Mouse (Mus musculus) limb, embryonic 12.5 days (tissue): Measurements from ENCODE around the gene Rnf208. TPM values are rescaled to one million over a fixed set of nuclear protein-coding genes. Genes with fewer than 3 reads are reported as not detected.

ENCODE experiments used
- ATAC-seq: fragments of 200-750 bp; cut with Nextera tagmentation; 2 replicates; pipeline ENCODE4 v1.8.0; 2017; ENCODE audit warnings: low read depth, moderate TSS enrichment; ENCODE audit not compliant: insufficient number of reproducible peaks, insufficient read depth, low FRiP score, low TSS enrichment
- H3K27ac ChIP-seq: fragments of 300-500 bp; sonication (generic); 2 replicates; pipeline ENCODE4 v1.5.1; 2016; ENCODE audit warnings: mild to moderate bottlenecking, moderate library complexity
- H3K27me3 ChIP-seq: fragments of 300-500 bp; sonication (generic); 2 replicates; pipeline ENCODE4 v1.6.1; 2016; ENCODE audit warnings: mild to moderate bottlenecking, moderate library complexity
- H3K36me3 ChIP-seq: fragments of 300-500 bp; sonication (generic); 2 replicates; pipeline ENCODE4 v1.6.1; 2016; ENCODE audit warnings: mild to moderate bottlenecking, moderate library complexity
- H3K4me1 ChIP-seq: fragments of 300-500 bp; sonication (generic); replicated peaks from 2 replicates; pipeline ENCODE4 v1.6.1; 2016
- H3K4me2 ChIP-seq: fragments of 300-500 bp; sonication (generic); 2 replicates; pipeline ENCODE4 v1.6.1; 2016; ENCODE audit warnings: mild to moderate bottlenecking, moderate library complexity
- H3K4me3 ChIP-seq: fragments of 300-500 bp; sonication (generic); replicated peaks from 2 replicates; pipeline ENCODE4 v1.5.1; 2016; ENCODE audit warnings: mild to moderate bottlenecking
- H3K9ac ChIP-seq: fragments of 300-500 bp; sonication (generic); replicated peaks from 2 replicates; pipeline ENCODE4 v1.6.1; 2016; ENCODE audit warnings: mild to moderate bottlenecking, moderate library complexity
- H3K9me3 ChIP-seq: fragments of 300-500 bp; sonication (generic); 2 replicates; pipeline ENCODE4 v1.6.1; 2016; ENCODE audit warnings: mild to moderate bottlenecking, moderate library complexity
- WGBS: fragments of 180-500 bp; shearing (Covaris S2); methylation state at CpG from one replicate; pipeline ENCODE4 v1.1.7; 2016; 5-methylcytosine and 5-hydroxymethylcytosine counted together
- polyA plus RNA-seq: library from polyadenylated mRNA; unstranded; fragments of >200 nt; fragmentation: Nextera tagmentation; extraction: Ambion mirVana; gene quantifications from 2 replicates; pipeline ENCODE4 v1.2.1, GENCODE M21; 2016

Gene Rnf208
- 6.5 and 7.2 TPM in 2 replicates for polyA plus RNA-seq

DNA sequence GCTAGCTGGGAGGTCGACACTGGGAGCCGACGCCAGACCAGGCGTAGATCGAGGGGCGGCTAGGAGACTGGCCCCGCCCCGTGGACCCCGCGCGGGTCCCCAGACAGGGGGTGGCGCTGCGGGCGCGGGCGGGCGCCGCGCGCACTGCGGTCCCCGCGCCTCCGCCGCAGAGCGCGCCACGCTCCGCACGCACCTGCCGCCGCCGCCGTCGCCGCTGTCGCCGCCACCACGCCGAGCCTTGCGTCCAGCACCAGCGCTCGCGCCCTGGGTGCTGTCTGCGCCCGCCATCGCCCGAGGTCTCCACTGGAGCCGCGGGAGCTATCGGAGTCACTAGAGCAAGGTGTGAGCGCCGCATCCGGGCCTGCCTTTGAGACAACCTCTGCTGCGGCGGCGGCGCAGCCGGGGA, at the start of gene Rnf208, which contains the start of gene Cysrt1:
Gene Rnf208, plus strand, starts transcription at position 155 of the 406 bp plus-strand sequence.
Gene Cysrt1, minus strand, starts transcription at position 352 of the 406 bp plus-strand sequence.
- H3K27me3 ChIP-seq = peaks cover 56% of the 10 kb centered on the region
- no peaks in the 10 kb centered on the region for H3K9me3 ChIP-seq
- H3K9ac ChIP-seq = peak within 1 kb of the TSS; percentile 67
- H3K4me3 ChIP-seq = peak within 1 kb of the TSS; percentile 56
- peaks cover 24% of the 10 kb centered on the region for H3K4me1 ChIP-seq
- H3K36me3 ChIP-seq = peaks cover 17% of the 10 kb centered on the region; the same call in 1 of the 2 replicates
- H3K27ac ChIP-seq = no peak within 1 kb of the TSS
- peak within 1 kb of the TSS; percentile 96 for H3K4me2 ChIP-seq
- 0% methylated on average over 57 of the region's 59 CpGs for WGBS
- ATAC-seq = no peak

DNA sequence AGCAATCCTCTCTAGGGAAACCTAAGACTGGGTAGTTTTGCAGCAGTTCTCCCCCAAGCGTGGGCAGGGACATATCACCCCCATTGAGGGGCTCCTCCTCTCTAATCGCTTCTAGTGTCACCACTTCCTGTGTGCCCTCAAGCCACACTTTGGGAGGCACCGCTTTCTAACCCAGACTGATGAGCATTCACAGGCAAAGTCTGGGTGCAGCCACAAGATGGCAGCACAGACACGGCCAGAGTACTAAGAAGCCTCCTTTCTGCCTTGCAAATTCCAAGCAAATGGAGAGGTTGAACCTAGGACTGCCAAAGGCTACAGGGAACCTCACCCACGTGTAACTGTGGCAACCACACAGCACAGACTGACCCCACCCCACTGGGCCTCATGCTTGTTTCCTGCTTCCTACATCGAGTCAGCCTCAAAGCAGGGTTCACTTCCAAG, 48.7 kb upstream of the Rnf208 start:
- peak; percentile 76; the same call in 1 of the 2 replicates for ATAC-seq
- H3K9ac ChIP-seq = peak overlapping the region; percentile 19; the same call in 1 of the 2 replicates
- H3K4me2 ChIP-seq = no peak overlapping the region
- H3K27ac ChIP-seq = no peak overlapping the region
- H3K36me3 ChIP-seq = no peaks in the 10 kb centered on the region; the same call in 1 of the 2 replicates
- H3K27me3 ChIP-seq = peaks cover 37% of the 10 kb centered on the region
- 2% methylated on average over 6 of the region's 6 CpGs for WGBS
- H3K4me3 ChIP-seq = no peak overlapping the region
- peaks cover 28% of the 10 kb centered on the region for H3K4me1 ChIP-seq
- H3K9me3 ChIP-seq = no peaks in the 10 kb centered on the region

DNA sequence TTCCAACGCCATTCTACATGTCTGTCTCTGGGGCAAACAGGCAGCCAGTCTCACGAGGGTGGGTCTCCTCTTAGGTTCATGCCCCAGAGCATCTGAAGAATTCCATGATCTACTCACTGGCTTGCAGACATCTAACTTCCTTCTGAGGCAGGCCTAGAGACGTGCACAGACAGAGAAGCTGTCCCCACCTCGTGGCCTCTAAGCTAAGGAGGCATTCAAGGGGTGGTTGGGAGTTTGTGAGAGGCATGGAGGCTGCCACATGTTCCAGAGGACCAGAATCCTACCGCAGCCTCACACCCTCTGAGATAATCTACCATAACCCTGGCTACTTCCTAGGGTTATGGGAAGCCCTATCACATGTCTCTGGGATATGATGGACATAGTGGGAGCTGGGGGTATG, 48.0 kb upstream of the Rnf208 start:
- 79% methylated on average over 5 of the region's 5 CpGs for whole genome bisulfite sequencing
- H3K9ac ChIP-seq = no peak overlapping the region

DNA sequence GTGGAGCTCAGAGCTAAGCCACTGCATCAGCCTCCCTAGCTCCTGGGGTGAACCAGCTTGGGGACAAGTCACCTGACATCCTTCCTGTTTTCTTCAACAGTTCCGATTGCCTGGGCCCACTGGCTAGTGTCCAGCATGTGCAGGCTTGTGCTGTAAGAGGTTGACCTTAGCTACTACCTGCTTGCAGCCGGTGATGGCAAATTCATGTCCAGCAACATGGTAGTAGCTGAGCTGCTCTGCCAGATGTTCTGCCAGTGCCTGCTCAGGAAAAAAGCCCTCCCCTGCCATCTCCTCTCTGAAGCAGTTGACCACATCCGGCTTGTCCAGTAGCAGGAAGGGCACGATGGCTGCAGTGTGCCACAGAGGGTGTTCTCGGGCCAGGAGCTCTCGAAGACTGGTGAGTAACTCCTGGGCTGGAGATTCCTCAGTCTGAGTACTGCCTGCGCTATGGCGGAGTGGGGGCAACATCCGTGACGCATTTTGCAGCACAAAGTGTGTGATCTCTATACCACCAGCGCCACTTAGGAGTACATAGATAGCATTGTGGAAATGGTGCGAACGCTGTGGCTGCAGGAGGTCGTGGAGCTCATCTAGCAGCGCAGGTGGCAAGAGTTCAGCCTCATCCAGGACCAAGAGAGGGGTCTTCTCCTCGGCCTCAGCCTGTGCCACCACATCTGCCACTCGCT, 47.4 kb upstream of the Rnf208 start:
- Histone ChIP-seq H3K9me3 (no peaks in the 10 kb centered on the region), H3K4me1 (peaks cover 28% of the 10 kb centered on the region), H3K27ac (no peak overlapping the region), H3K36me3 (peaks cover 10% of the 10 kb centered on the region), H3K27me3 (peaks cover 37% of the 10 kb centered on the region), H3K4me2 (no peak overlapping the region; the same call in 1 of the 2 replicates), H3K9ac (no peak overlapping the region), H3K4me3 (peak overlapping the region; percentile 29; the same call in 1 of the 2 replicates)
- no peak for ATAC-seq
- 85% methylated on average over 17 of the region's 17 CpGs for WGBS

More for the DNA sequence above, 48.0 kb upstream of the Rnf208 start:
- Histone ChIP-seq H3K4me3 (no peak overlapping the region), H3K27ac (no peak overlapping the region), H3K4me1 (peaks cover 28% of the 10 kb centered on the region), H3K4me2 (no peak overlapping the region), H3K36me3 (peaks cover 4% of the 10 kb centered on the region; the same call in 1 of the 2 replicates), H3K9me3 (no peaks in the 10 kb centered on the region), H3K27me3 (peaks cover 37% of the 10 kb centered on the region)
- ATAC-seq = no peak

DNA sequence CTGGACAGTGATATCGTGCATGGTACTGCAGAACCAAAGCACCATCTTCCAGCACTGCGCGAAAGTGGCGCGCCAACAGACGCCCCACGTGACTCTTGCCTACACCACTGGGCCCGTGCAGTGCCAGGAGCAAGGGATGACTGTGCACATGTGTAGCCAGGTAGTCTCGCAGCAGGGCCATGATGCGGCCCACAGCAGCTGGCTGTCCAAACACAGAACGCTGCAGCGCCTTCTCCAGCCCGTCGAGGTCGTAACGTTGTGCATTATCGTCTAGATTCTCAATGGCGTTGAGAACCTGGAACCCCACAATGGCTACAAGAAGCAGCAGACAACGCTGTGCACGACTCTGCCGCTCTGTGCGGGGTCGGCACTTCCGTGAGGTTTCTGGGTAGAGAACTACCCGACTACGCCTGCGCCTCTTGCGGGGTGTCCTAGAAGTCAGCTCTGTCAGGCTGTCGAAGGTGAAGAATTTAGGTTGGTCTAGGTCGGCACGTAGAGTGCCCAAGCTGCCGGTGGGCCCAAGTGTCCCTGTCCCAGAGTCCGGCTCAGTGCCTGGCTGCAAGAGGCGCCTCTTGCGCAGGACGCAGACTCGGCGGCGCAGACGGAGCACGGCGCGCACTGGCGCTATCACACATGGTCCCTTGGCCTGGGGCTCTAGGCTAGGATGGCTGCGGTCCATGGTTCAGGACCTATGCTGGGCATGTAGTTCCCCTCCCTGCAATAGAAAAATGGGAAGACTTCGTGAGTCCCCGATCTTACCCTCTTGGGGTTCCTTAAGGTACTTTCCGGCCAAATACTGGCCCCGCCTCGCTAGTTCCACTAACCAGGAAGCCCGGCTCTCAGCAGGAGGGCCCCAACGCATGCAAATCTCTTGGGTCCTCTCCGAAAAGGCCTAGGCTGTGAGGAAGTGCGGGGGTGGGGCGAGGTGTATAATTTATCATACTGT, 46.6 kb upstream of the Rnf208 start:
- Histone ChIP-seq H3K4me1 (peaks cover 28% of the 10 kb centered on the region), H3K9ac (no peak overlapping the region; the same call in 1 of the 2 replicates), H3K27me3 (peaks cover 37% of the 10 kb centered on the region), H3K27ac (no peak overlapping the region), H3K4me3 (peak overlapping the region; percentile 29), H3K36me3 (peaks cover 18% of the 10 kb centered on the region), H3K9me3 (no peaks in the 10 kb centered on the region), H3K4me2 (peak overlapping the region; percentile 43)
- ATAC-seq = no peak
- WGBS = 22% methylated on average over 55 of the region's 55 CpGs

DNA sequence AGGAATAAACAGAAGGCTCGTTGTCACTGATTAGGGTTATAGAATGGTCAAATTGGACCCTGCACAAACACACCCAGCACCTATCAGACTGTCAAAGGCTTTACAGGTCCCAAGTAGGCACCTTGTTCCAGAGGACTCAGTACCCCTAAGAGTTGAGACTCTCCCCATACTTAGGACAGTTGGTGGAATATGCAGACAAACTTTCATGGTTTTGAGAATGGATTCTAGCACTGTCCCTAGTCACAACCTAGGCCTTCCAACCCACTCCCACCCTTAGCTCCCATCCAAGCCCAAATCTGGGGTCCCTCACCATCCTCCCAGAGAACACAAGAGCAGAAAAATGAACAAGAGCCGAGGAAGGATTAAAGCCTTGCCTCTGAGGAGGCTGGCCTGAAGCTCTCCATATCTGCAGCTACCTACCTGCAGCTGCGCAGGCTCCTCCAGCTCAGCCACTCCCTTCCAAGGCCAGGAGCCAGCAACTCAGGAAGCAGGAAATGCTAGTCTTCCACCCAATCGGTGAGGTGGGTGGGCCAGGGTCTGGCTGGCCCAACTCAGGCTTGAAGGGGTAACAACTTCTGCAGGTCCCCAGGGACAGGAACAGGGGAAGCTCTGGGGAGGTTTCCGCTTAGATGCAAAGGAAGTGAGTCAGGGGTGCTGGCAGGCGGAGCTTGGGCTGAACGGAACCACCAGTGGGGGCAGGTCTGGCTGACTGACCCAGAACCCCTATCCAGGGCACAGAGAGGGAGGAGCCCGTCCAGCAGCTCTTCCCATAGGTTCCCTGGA, 45.7 kb upstream of the Rnf208 start, which contains the start of gene Tor4a:
Gene Tor4a, minus strand, starts transcription at position 715 of the 783 bp plus-strand sequence.
- no peak for ATAC-seq
- Histone ChIP-seq H3K9ac (no peak within 1 kb of the TSS; the same call in 1 of the 2 replicates), H3K27me3 (peaks cover 37% of the 10 kb centered on the region), H3K36me3 (peaks cover 27% of the 10 kb centered on the region), H3K27ac (no peak within 1 kb of the TSS), H3K9me3 (no peaks in the 10 kb centered on the region), H3K4me1 (peaks cover 28% of the 10 kb centered on the region), H3K4me2 (peak within 1 kb of the TSS; percentile 43), H3K4me3 (peak within 1 kb of the TSS; percentile 29)
- WGBS = 9% methylated on average over 8 of the region's 8 CpGs

DNA sequence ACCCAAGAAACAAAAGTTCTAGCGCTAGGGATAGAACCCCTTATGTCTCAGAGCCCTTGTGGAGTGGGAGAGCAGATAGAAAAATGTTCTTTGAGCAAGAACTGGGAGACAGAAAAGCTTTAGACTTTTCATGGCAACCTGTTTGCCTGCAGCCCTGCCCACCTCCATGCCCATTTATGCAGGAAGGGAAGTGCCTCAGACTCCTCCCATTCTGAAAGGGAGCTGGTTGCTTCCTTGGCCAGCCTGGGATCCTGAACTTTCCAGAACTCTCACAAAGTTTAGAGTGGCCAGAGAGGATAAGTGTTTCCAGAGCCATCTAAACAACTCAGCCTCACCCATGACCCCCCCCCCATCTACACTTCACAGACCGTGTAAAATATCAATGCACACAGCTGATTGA, 44.9 kb upstream of the Rnf208 start:
- peak overlapping the region; percentile 43 for H3K4me2 ChIP-seq
- ATAC-seq = no peak
- peaks cover 28% of the 10 kb centered on the region for H3K4me1 ChIP-seq

DNA sequence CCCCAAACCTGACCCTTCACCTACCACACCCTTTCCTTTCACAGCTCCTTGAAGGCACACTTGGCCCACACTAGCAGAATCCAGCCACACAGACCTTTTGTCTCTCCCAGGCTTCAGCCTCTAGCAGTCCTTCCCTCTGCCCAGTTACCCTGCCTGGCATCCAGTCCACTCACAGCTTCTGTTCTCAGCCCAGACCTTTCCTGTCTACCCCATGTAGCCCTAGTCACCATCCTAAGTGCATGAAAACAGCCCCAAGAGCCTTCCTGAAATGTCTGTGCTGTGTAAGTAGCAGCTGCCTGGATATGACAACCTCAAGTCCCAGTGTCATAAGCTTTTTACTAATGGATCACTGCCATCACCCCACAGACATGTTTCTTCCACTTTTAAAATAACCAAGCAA, 44.1 kb upstream of the Rnf208 start:
- peaks cover 28% of the 10 kb centered on the region for H3K4me1 ChIP-seq
- no peak overlapping the region for H3K4me3 ChIP-seq
- H3K36me3 ChIP-seq = peaks cover 43% of the 10 kb centered on the region
- no peak for ATAC-seq
- H3K9ac ChIP-seq = no peak overlapping the region
- H3K27me3 ChIP-seq = peaks cover 37% of the 10 kb centered on the region
- no peaks in the 10 kb centered on the region for H3K9me3 ChIP-seq
- no peak overlapping the region for H3K4me2 ChIP-seq
- no peak overlapping the region for H3K27ac ChIP-seq

More for the DNA sequence above, 44.9 kb upstream of the Rnf208 start:
- no peaks in the 10 kb centered on the region for H3K9me3 ChIP-seq
- WGBS = 20% methylated on average over 2 of the region's 2 CpGs
- H3K4me3 ChIP-seq = no peak overlapping the region
- H3K27ac ChIP-seq = no peak overlapping the region
- H3K9ac ChIP-seq = no peak overlapping the region
- peaks cover 37% of the 10 kb centered on the region for H3K27me3 ChIP-seq
- peaks cover 35% of the 10 kb centered on the region for H3K36me3 ChIP-seq

DNA sequence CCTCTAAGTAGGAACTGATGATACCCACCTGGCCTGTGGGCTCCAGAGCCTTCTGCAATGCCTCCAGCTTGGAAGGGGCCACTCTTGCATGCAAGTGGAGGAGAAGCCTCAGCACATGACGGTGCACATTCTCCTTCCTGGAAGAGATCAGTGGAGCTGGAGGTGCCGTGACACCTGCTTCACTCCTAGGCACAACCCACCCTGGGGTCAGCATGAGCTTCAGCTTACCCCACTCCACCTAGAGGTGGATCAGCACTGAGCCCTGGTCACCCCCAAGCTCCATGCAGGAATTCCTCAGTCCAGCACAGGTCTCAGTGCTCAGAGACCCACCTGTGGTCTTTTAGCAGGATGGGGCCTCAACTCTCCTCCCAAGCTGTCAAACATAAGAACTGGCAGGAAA, 41.4 kb upstream of the Rnf208 start:
- Histone ChIP-seq H3K4me1 (peaks cover 15% of the 10 kb centered on the region), H3K9ac (no peak overlapping the region), H3K27ac (no peak overlapping the region), H3K36me3 (peaks cover 70% of the 10 kb centered on the region), H3K9me3 (no peaks in the 10 kb centered on the region), H3K27me3 (peaks cover 17% of the 10 kb centered on the region), H3K4me2 (no peak overlapping the region), H3K4me3 (no peak overlapping the region)
- ATAC-seq = no peak
- WGBS = 96% methylated on average over 2 of the region's 2 CpGs

DNA sequence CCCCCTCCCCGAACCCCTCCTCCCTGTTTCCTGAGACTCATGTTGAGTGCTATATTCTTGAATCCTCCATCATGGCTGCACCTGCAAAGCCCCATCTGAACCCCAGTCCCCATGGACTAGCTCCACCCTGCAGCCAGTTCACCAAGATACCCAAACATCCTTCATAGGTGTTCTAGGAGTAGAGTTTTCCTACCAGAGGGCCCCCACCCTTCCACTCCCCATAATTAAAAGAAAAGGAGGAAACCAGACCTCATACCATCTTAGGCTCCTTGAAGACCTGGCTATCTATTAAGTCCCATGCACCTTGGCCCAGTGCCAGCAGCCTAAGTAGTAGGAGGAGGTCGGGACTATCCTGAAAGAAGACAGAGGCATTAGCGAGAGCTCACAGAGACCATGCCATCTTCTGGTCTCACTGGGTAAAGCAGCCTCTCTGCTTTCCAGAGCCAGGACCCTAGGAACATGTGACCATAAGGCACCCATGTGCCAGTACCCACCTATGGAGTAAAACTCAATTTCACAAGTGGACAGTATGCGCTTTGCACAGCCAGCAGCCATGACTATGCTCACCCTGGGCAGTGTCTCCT, 38.3 kb upstream of the Rnf208 start:
- H3K9ac ChIP-seq = no peak overlapping the region
- no peak for ATAC-seq
- H3K4me2 ChIP-seq = no peak overlapping the region
- H3K4me1 ChIP-seq = no peaks in the 10 kb centered on the region
- 68% methylated on average over 4 of the region's 4 CpGs for WGBS
- H3K27me3 ChIP-seq = no peaks in the 10 kb centered on the region
- H3K4me3 ChIP-seq = no peak overlapping the region
- peaks cover 96% of the 10 kb centered on the region for H3K36me3 ChIP-seq
- no peaks in the 10 kb centered on the region for H3K9me3 ChIP-seq
- no peak overlapping the region for H3K27ac ChIP-seq
